Mouse (Mus musculus): ENCODE measurements at regions not wholly inside any gene's neighbourhood (a gene's known extent, or its start where the extent isn't known, plus 50 kb on each side); places are given as distances from the start of the nearest gene placed in this dataset.

- peak; percentile 19 for DNase-seq (ENCODE audit: extremely low read depth, low read depth, low spot score)
- H3K4me1 ChIP-seq (ENCODE audit: control insufficient read depth, insufficient read depth, low read length): no peaks in the 10 kb centered on the region
Measured at GRCm38 (mm10) chr19:13980988-13981630, 67.8 kb downstream of the Olfr1505 start.

GRCm38 (mm10) chr19:13982823-13983222 lies 69.5 kb downstream of the Olfr1505 start:
- no peak overlapping the region for H3K27ac ChIP-seq (replicated peaks; ENCODE audit: insufficient read depth, low read depth, low read length)
- DNase-seq (ENCODE audit: extremely low read depth, low read depth, low spot score): no peak
- no peaks in the 10 kb centered on the region for H3K27me3 ChIP-seq (ENCODE audit: control insufficient read depth, insufficient read depth, low read length)
- WGBS: 69% methylated on average over 3 of the region's 3 CpGs
- no peak overlapping the region for H3K4me3 ChIP-seq (ENCODE audit: insufficient read depth, low read depth, low read length)
- no peaks in the 10 kb centered on the region for H3K4me1 ChIP-seq (ENCODE audit: control insufficient read depth, insufficient read depth, low read length)
- no peak for TF ChIP-seq POLR2A (IDR thresholded peaks at IDR 0.05; ENCODE audit: extremely low read depth, insufficient read depth, low read length)
- TF ChIP-seq CTCF (IDR thresholded peaks at IDR 0.05; ENCODE audit: low read depth, low read length): no peak
- no peak overlapping the region for H3K9ac ChIP-seq (ENCODE audit: low read depth, low read length)
- H3K79me2 ChIP-seq (ENCODE audit: control insufficient read depth, insufficient read depth, low read length): no peaks in the 10 kb centered on the region
- no peaks in the 10 kb centered on the region for H3K36me3 ChIP-seq (ENCODE audit: control insufficient read depth, insufficient read depth, low read length)

More at GRCm38 (mm10) chr19:13980988-13981630, 67.8 kb downstream of the Olfr1505 start:
- Histone ChIP-seq H3K9ac (ENCODE audit: low read depth, low read length) (no peak overlapping the region), H3K36me3 (ENCODE audit: control insufficient read depth, insufficient read depth, low read length) (no peaks in the 10 kb centered on the region), H3K4me3 (ENCODE audit: insufficient read depth, low read depth, low read length) (no peak overlapping the region), H3K27ac (replicated peaks; ENCODE audit: insufficient read depth, low read depth, low read length) (no peak overlapping the region), H3K27me3 (ENCODE audit: control insufficient read depth, insufficient read depth, low read length) (no peaks in the 10 kb centered on the region), H3K79me2 (ENCODE audit: control insufficient read depth, insufficient read depth, low read length) (no peaks in the 10 kb centered on the region)
- peak; percentile 42; the same call in 1 of the 2 replicates for TF ChIP-seq CTCF (IDR thresholded peaks at IDR 0.05; ENCODE audit: low read depth, low read length)
- TF ChIP-seq POLR2A (IDR thresholded peaks at IDR 0.05; ENCODE audit: extremely low read depth, insufficient read depth, low read length): no peak
- WGBS: 17% methylated on average over 4 of the region's 4 CpGs
